Mouse (Mus musculus) heart, embryonic 11.5 days (tissue): Measurements from ENCODE around the gene Mynn. TPM values are rescaled to one million over a fixed set of nuclear protein-coding genes. Genes with fewer than 3 reads are reported as not detected.

ENCODE experiments used
- ATAC-seq: fragments of 200-750 bp; cut with Nextera tagmentation; replicated peaks from 2 replicates; pipeline ENCODE4 v1.8.0; 2017; ENCODE audit warnings: moderate library complexity; ENCODE audit not compliant: insufficient number of reproducible peaks, low FRiP score, low TSS enrichment
- H3K27ac ChIP-seq: fragments of 300-500 bp; sonication (generic); 2 replicates; pipeline ENCODE4 v1.5.1; 2014; ENCODE audit warnings: mild to moderate bottlenecking, low read depth, low read length
- H3K27me3 ChIP-seq: fragments of 300-500 bp; sonication (generic); 2 replicates; pipeline ENCODE4 v1.6.1; 2014; ENCODE audit warnings: mild to moderate bottlenecking, low read length, mixed read lengths; ENCODE audit not compliant: control insufficient read depth, insufficient read depth
- H3K36me3 ChIP-seq: fragments of 300-500 bp; sonication (generic); 2 replicates; pipeline ENCODE4 v1.6.1; 2014; ENCODE audit warnings: mild to moderate bottlenecking, low read length, moderate library complexity, mixed read lengths; ENCODE audit not compliant: control insufficient read depth, insufficient read depth
- H3K4me1 ChIP-seq: fragments of 300-500 bp; sonication (generic); 2 replicates; pipeline ENCODE4 v1.6.1; 2014; ENCODE audit warnings: low read length; ENCODE audit not compliant: control insufficient read depth, insufficient read depth
- H3K4me2 ChIP-seq: fragments of 300-500 bp; sonication (generic); 2 replicates; pipeline ENCODE4 v1.6.1; 2014; ENCODE audit warnings: mild to moderate bottlenecking, moderate library complexity
- H3K4me3 ChIP-seq: fragments of 300-500 bp; sonication (generic); 2 replicates; pipeline ENCODE4 v1.5.1; 2014; ENCODE audit warnings: low read depth, low read length
- H3K9ac ChIP-seq: fragments of 300-500 bp; sonication (generic); 2 replicates; pipeline ENCODE4 v1.6.1; 2014; ENCODE audit warnings: mild to moderate bottlenecking, low read depth, low read length, moderate library complexity
- H3K9me3 ChIP-seq: fragments of 300-500 bp; sonication (generic); replicated peaks from 2 replicates; pipeline ENCODE4 v1.6.1; 2016; ENCODE audit warnings: low read length; ENCODE audit not compliant: control insufficient read depth
- WGBS: fragments of 180-500 bp; shearing (Covaris S2); extraction: QIAGEN DNeasy Blood & Tissue Kit; methylation state at CpG from one replicate; pipeline ENCODE4 v1.1.7; 2014; ENCODE audit not compliant: insufficient replicate concordance; 5-methylcytosine and 5-hydroxymethylcytosine counted together
- polyA plus RNA-seq: library from polyadenylated mRNA; unstranded; fragments of >200 nt; fragmentation: Nextera tagmentation; extraction: Ambion mirVana; gene quantifications from 2 replicates; pipeline ENCODE4 v1.2.1, GENCODE M21; 2014

Mynn gene
- polyA plus RNA-seq, 1 experiment from 2014 or later = 22.1 TPM

DNA sequence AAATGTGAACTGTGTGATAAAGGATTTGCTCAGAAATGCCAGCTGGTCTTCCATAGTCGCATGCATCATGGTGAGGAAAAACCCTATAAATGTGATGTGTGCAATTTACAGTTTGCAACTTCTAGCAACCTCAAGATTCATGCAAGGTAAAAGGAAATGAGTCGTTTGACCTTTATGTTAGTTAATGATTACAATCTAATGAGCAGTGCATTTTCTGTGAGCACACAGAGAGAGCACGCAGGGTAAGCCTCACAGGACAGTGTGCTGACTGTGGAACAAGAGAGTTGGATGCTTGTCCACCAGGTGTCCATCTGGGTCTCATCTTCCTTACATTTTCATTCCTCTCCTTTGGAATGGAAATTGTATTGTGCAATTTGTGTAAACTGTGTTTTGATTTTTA lies 7.1 kb downstream of the Mynn start:
- no peak overlapping the region for H3K9ac ChIP-seq
- WGBS = 90% methylated on average over 3 of the region's 3 CpGs
- no peaks in the 10 kb centered on the region for H3K9me3 ChIP-seq
- H3K27ac ChIP-seq = no peak overlapping the region
- H3K4me2 ChIP-seq = no peak overlapping the region
- no peaks in the 10 kb centered on the region for H3K4me1 ChIP-seq
- H3K4me3 ChIP-seq = no peak overlapping the region
- H3K36me3 ChIP-seq = peaks cover 32% of the 10 kb centered on the region
- no peak for ATAC-seq
- H3K27me3 ChIP-seq = no peaks in the 10 kb centered on the region

DNA sequence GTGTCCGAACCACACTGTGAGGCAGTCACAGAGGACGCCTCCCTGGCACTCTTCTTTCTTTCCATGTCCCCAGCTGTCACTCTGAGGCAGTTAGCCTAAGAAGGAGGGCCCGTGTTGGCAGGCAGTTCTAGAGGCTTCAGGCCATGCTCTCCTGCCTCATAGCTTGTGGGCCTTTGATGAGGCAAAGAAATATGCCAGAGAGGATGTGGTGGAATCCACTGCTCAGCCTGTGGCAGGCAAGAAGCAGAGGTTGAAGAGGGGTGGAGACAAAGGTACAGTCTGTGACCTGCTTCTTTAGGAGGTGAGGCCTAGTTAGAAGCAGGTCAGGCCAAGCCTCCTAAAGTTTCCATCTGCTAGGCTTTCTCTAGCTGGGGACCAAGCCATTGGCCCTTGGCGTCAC lies 9.1 kb downstream of the Mynn start:
- Histone ChIP-seq H3K4me1 (no peaks in the 10 kb centered on the region), H3K9ac (no peak overlapping the region), H3K27ac (no peak overlapping the region), H3K4me2 (no peak overlapping the region), H3K27me3 (no peaks in the 10 kb centered on the region), H3K4me3 (no peak overlapping the region), H3K9me3 (no peaks in the 10 kb centered on the region), H3K36me3 (peaks cover 31% of the 10 kb centered on the region)
- ATAC-seq = no peak
- WGBS = 84% methylated on average over 4 of the region's 4 CpGs

DNA sequence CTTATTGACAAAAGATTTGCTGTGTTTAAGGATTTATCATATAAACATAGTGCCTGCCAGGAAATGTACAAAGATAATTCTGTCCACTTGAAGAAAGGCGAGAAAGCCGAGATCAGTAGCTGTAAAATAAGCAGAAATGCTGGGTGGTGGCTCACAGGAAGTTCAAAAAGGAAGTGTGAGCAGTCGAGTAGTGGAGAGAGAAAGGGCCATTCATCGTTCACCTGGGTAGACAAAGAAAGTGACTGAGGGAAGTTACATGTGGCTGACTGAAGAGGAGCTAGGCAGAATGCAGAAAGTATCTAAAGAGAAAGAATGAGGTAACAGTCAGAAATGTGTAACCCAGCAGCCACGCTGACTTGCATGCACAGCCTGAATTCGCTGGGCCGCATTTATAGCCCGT lies 18.3 kb downstream of the Mynn start:
- Histone ChIP-seq H3K4me2 (no peak overlapping the region), H3K36me3 (peaks cover 11% of the 10 kb centered on the region), H3K27ac (no peak overlapping the region), H3K27me3 (no peaks in the 10 kb centered on the region), H3K9me3 (no peaks in the 10 kb centered on the region), H3K9ac (no peak overlapping the region), H3K4me3 (no peak overlapping the region), H3K4me1 (no peaks in the 10 kb centered on the region)
- WGBS = 74% methylated on average over 8 of the region's 8 CpGs
- no peak for ATAC-seq

DNA sequence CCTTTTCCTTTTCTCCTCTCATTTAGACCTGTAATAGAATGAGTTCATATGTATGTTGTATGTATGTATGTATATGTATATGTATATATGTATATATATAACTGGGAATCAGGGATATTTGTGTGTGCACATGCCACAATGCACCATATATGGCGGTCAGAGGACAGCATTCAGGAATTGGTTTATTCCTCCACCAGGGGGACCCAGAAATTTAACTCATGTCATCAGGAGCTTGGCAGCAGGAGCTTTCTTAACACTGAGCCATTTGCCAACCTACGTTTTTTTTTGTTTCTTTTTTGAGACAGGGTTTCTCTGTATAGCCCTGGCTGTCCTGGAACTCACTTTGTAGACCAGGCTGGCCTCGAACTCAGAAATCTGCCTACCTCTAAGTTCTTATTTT lies 31.8 kb downstream of the Mynn start:
- no peak overlapping the region for H3K27ac ChIP-seq
- no peaks in the 10 kb centered on the region for H3K9me3 ChIP-seq
- no peaks in the 10 kb centered on the region for H3K4me1 ChIP-seq
- no peaks in the 10 kb centered on the region for H3K36me3 ChIP-seq
- H3K4me3 ChIP-seq = no peak overlapping the region
- H3K4me2 ChIP-seq = no peak overlapping the region
- WGBS = 64% methylated on average over 3 of the region's 3 CpGs
- no peaks in the 10 kb centered on the region for H3K27me3 ChIP-seq
- no peak overlapping the region for H3K9ac ChIP-seq
- no peak for ATAC-seq

DNA sequence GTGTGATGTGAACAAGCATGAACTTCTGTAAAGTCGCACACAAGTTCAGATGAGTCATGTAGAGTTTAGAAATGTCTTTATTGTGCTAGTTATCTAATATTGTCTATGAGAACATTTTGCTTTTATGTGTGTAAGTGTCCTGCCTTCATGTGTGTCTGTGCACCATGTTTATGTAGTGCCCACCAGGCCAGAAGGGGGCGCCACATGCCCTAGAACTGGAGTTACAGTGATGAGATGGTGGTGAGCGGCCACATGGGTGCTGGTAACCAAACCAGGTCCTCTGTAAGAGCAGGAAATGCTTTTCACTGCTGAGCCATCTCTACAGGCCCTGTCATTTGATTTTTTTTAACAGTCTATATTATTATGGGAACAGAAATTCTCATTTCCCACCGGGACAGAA lies 33.8 kb downstream of the Mynn start:
- no peak for ATAC-seq
- H3K4me3 ChIP-seq = no peak overlapping the region
- H3K36me3 ChIP-seq = no peaks in the 10 kb centered on the region
- H3K27me3 ChIP-seq = no peaks in the 10 kb centered on the region
- no peaks in the 10 kb centered on the region for H3K9me3 ChIP-seq
- no peaks in the 10 kb centered on the region for H3K4me1 ChIP-seq
- H3K27ac ChIP-seq = no peak overlapping the region
- H3K9ac ChIP-seq = no peak overlapping the region
- WGBS = 73% methylated on average over 4 of the region's 4 CpGs
- no peak overlapping the region for H3K4me2 ChIP-seq

DNA sequence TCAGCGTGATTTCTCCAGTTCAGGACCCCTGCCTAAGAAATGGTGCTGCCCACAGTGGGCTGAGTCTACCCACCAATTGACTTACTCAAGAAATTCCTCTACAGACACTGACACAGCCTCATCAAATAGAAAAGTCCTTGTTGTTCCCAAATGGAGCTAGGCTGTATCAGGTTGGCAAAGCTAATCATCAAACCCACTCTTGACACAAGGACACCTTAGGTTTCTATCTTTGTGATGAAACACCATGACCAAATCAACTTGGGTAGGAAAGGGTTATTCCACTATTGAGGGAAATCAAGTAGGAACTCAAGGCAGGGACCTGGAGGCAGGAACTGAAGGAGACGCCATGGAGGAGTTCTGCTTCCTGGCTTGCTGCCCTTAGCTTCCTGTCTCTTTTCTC lies 42.3 kb downstream of the Mynn start, which contains the start of gene Lrriq4:
Lrriq4 (plus strand) TSS at position 301 of the 400 bp plus-strand sequence.
- ATAC-seq = no peak
- Histone ChIP-seq H3K9ac (no peak within 1 kb of the TSS), H3K9me3 (no peaks in the 10 kb centered on the region), H3K27ac (no peak within 1 kb of the TSS), H3K27me3 (peaks cover under 1% of the 10 kb centered on the region), H3K4me3 (no peak within 1 kb of the TSS), H3K4me2 (no peak within 1 kb of the TSS), H3K4me1 (no peaks in the 10 kb centered on the region), H3K36me3 (no peaks in the 10 kb centered on the region)
- WGBS = 59% methylated on average over 2 of the region's 2 CpGs

DNA sequence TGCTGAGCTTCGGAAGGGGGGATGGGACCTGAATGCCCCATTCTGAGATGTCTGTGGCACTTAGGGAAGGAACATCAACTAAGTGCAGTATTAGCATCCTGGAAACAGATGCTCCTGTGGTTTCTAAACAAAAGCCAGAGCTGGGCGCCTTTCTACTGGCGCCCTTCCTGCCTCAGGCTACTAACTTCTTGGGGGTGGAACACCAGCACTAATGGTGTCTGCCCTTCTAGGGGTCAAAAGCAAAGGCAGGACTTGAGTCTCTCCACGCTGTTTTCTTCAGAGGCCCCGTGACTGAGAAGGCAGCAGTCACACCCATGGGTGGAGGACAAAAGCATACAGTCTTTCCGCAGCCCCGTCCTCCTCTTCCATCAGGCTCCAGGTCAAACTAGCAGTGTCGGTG lies 44.9 kb downstream of the Mynn start:
- no peaks in the 10 kb centered on the region for H3K36me3 ChIP-seq
- H3K9ac ChIP-seq = no peak overlapping the region
- H3K4me2 ChIP-seq = no peak overlapping the region
- no peaks in the 10 kb centered on the region for H3K9me3 ChIP-seq
- H3K27me3 ChIP-seq = peaks cover 14% of the 10 kb centered on the region
- no peak for ATAC-seq
- peaks cover 2% of the 10 kb centered on the region; the same call in 1 of the 2 replicates for H3K4me1 ChIP-seq
- H3K4me3 ChIP-seq = no peak overlapping the region
- 47% methylated on average over 8 of the region's 8 CpGs for WGBS
- H3K27ac ChIP-seq = no peak overlapping the region

DNA sequence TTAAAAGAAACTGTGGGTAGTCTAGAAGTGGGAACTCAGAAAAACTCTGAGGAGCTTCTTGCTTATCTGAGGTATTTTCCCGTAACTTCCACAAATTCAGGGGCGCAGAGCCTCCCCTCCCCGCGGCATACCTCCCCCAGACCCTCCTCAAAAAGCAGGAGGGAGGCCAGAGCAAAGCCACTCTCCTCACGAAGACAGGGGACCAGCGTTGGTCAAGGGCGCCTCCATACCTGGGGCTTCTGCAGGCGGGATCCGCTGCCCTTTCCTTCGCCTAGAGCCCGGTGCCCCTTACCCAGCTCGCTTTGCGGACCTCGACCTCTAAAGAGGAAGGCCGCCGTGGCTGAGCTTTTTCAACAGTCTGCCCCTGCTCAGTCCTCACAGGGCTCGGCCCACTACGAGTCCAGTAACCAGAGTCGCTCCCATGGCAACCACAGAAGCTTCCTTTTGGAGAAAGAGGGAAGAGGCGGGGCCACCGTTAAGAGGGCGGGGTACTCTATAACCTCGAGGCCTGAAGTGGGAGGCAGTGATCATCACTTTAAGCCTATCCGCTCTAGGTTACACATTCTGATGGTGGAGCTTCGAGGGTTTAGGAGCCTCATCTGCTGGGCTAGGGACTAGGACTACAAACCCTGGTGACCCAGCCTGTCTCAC lies 45.7 kb downstream of the Mynn start, which contains the start of gene Lrrc34:
Lrrc34 (minus strand) TSS at position 430 of the 651 bp plus-strand sequence.
- peak within 1 kb of the TSS; percentile 64 for H3K9ac ChIP-seq
- no peaks in the 10 kb centered on the region for H3K9me3 ChIP-seq
- H3K27me3 ChIP-seq = peaks cover 14% of the 10 kb centered on the region
- no peaks in the 10 kb centered on the region for H3K36me3 ChIP-seq
- H3K4me3 ChIP-seq = peak within 1 kb of the TSS; percentile 41
- peak; percentile 82 for ATAC-seq
- H3K4me2 ChIP-seq = peak within 1 kb of the TSS; percentile 83
- no peak within 1 kb of the TSS for H3K27ac ChIP-seq
- H3K4me1 ChIP-seq = peaks cover 2% of the 10 kb centered on the region; the same call in 1 of the 2 replicates
- 1% methylated on average over 25 of the region's 25 CpGs for WGBS

DNA sequence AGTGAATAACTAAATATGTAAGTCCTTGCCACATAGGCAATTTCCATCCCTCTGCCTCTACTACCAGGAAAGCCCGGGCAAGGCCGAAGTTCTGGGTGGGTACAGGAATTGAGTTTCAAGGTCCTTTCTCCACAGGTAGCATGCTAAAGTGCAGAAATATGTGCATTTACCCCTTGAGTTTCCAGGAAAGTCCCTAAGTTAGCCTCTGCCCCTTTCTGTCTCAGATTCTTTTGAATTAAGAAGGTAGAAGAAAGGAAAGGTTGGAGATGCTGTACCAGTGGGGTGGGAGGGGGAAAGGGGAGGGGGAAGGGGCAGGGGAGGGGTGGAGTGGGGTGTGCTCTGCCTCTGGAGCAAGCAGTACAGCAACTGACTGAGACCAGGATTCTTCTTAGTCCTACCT lies 46.6 kb downstream of the Mynn start:
- Histone ChIP-seq H3K4me1 (peaks cover 2% of the 10 kb centered on the region; the same call in 1 of the 2 replicates), H3K9me3 (no peaks in the 10 kb centered on the region), H3K27me3 (peaks cover 14% of the 10 kb centered on the region), H3K27ac (no peak overlapping the region), H3K4me3 (no peak overlapping the region), H3K36me3 (no peaks in the 10 kb centered on the region), H3K4me2 (no peak overlapping the region), H3K9ac (no peak overlapping the region)
- ATAC-seq = no peak
- 77% methylated on average over 2 of the region's 2 CpGs for WGBS
